Mouse (Mus musculus) lung, postnatal 10 days (tissue): ENCODE results near the gene Sec24d.
A peak's percentile ranks its signal among the peaks of the same experiment; 100 is the strongest.
"Not testable (repeated sequence)": the region's sequence is repeated elsewhere in the genome, so short reads cannot be mapped to it uniquely, and the experiment has no call there.

Experiments used
- DNase-seq: peaks from one replicate; pipeline ENCODE4 v3.0.0; 2021

Sec24d gene

GRCm38 (mm10) chr3:123343690-123344089 is 76.4 kb downstream of the Sec24d start:
- no peak for DNase-seq

- no peak for DNase-seq
Observed at GRCm38 (mm10) chr3:123348080-123348802, 81.0 kb downstream of the Sec24d start.

GRCm38 (mm10) chr3:123350602-123351001 is 83.3 kb downstream of the Sec24d start:
- DNase-seq: no peak

- DNase-seq: no peak
Observed at GRCm38 (mm10) chr3:123351519-123351918, 84.3 kb downstream of the Sec24d start.

- DNase-seq: peak; percentile 56
Observed at GRCm38 (mm10) chr3:123353183-123353582, 85.9 kb downstream of the Sec24d start.

GRCm38 (mm10) chr3:123353661-123354060 is 86.4 kb downstream of the Sec24d start:
- DNase-seq: no peak

GRCm38 (mm10) chr3:123354388-123354787 is 87.1 kb downstream of the Sec24d start:
- no peak for DNase-seq

GRCm38 (mm10) chr3:123356377-123356991 is 89.2 kb downstream of the Sec24d start:
- no peak for DNase-seq

- not testable (repeated sequence) for DNase-seq
Observed at GRCm38 (mm10) chr3:123366820-123367219, 99.6 kb downstream of the Sec24d start.

- no peak for DNase-seq
Observed at GRCm38 (mm10) chr3:123369161-123369560, 101.9 kb downstream of the Sec24d start.

- DNase-seq: no peak
Observed at GRCm38 (mm10) chr3:123370927-123371326, 103.7 kb downstream of the Sec24d start.

- peak; percentile 80 for DNase-seq
Observed at GRCm38 (mm10) chr3:123371766-123372535, 104.7 kb downstream of the Sec24d start.

- no peak for DNase-seq
Observed at GRCm38 (mm10) chr3:123376562-123376961, 109.3 kb downstream of the Sec24d start.

- DNase-seq: no peak
Observed at GRCm38 (mm10) chr3:123384435-123384834, 117.2 kb downstream of the Sec24d start.

- DNase-seq: no peak
Observed at GRCm38 (mm10) chr3:123385118-123385485, 117.8 kb downstream of the Sec24d start.

GRCm38 (mm10) chr3:123385486-123386156 is 118.4 kb downstream of the Sec24d start, which contains the start of gene Mettl14:
Gene Mettl14 (minus strand): TSS chr3:123386108.
- peak; percentile 99 for DNase-seq

GRCm38 (mm10) chr3:123386157-123386780 is 119.0 kb downstream of the Sec24d start:
- DNase-seq: not testable (repeated sequence)

- no peak for DNase-seq
Observed at GRCm38 (mm10) chr3:123391180-123391579, 123.9 kb downstream of the Sec24d start.

- no peak for DNase-seq
Observed at GRCm38 (mm10) chr3:123395611-123396010, 128.4 kb downstream of the Sec24d start.

GRCm38 (mm10) chr3:123397562-123398481 is 130.6 kb downstream of the Sec24d start:
- peak; percentile 18 for DNase-seq

GRCm38 (mm10) chr3:123404945-123405344 is 137.7 kb downstream of the Sec24d start:
- no peak for DNase-seq
